Mouse (Mus musculus): ENCODE results near the gene Vmn1r142.
"Not testable (repeated sequence)": the region's sequence is repeated elsewhere in the genome, so short reads cannot be mapped to it uniquely, and the experiment has no call there.

Gene Vmn1r142

GRCm38 (mm10) chr7:22163935-22164334, at the start of gene Vmn1r142:
TSS of gene Vmn1r142 (minus strand) at chr7:22164035.
- DNase-seq: not testable (repeated sequence)

GRCm38 (mm10) chr7:22201164-22201563, 37.3 kb upstream of the Vmn1r142 start, which contains the start of gene Gm8653:
TSS of gene Gm8653 (minus strand) at chr7:22201264.
- DNase-seq: not testable (repeated sequence)

- not testable (repeated sequence) for DNase-seq
These were observed 25.2 kb upstream of the Vmn1r142 start, which contains the start of gene Vmn1r143 for GRCm38 (mm10) chr7:22189077-22189476. TSS of gene Vmn1r143 (plus strand) at chr7:22189377.

- DNase-seq: not testable (repeated sequence)
These were observed 29.2 kb downstream of the Vmn1r142 start, which contains the start of gene Gm10666 for GRCm38 (mm10) chr7:22134641-22135040. TSS of gene Gm10666 (minus strand) at chr7:22134741.

GRCm38 (mm10) chr7:22118145-22118544, 45.7 kb downstream of the Vmn1r142 start, which contains the start of gene Gm16451:
TSS of gene Gm16451 (minus strand) at chr7:22118245.
- not testable (repeated sequence) for DNase-seq
